Mouse (Mus musculus) megakaryocyte, adult 5-6 weeks (primary cell): ENCODE measurements around the gene Rps27l. TPM values are rescaled to one million over a fixed set of nuclear protein-coding genes. Genes with fewer than 3 reads are reported as not detected.
"Not testable (repeated sequence)": the region's sequence is repeated elsewhere in the genome, so short reads cannot be mapped to it uniquely, and the experiment has no call there.

ENCODE experiments used
- ATAC-seq: 2 replicates; pipeline ENCODE4 v1.8.0; 2016; ENCODE audit warnings: mild to moderate bottlenecking, inconsistent platforms; ENCODE audit not compliant: poor library complexity, severe bottlenecking
- total RNA-seq, 2 experiments: library from RNA; stranded (forward) in 1 of 2; stranded (reverse) in 1 of 2; fragments of 153-499, 151-499 nt in 1 of 2; fragments of 221-1000, 200-1000 nt in 1 of 2; gene quantifications; 2 replicates each; pipeline versions ENCODE4 v1.2.3 to v1.2.4; 2015 to 2017

The Rps27l gene
- total RNA-seq (2015): 368 and 391 TPM in 2 replicates
- total RNA-seq (2017): 149 and 154 TPM in 2 replicates

DNA sequence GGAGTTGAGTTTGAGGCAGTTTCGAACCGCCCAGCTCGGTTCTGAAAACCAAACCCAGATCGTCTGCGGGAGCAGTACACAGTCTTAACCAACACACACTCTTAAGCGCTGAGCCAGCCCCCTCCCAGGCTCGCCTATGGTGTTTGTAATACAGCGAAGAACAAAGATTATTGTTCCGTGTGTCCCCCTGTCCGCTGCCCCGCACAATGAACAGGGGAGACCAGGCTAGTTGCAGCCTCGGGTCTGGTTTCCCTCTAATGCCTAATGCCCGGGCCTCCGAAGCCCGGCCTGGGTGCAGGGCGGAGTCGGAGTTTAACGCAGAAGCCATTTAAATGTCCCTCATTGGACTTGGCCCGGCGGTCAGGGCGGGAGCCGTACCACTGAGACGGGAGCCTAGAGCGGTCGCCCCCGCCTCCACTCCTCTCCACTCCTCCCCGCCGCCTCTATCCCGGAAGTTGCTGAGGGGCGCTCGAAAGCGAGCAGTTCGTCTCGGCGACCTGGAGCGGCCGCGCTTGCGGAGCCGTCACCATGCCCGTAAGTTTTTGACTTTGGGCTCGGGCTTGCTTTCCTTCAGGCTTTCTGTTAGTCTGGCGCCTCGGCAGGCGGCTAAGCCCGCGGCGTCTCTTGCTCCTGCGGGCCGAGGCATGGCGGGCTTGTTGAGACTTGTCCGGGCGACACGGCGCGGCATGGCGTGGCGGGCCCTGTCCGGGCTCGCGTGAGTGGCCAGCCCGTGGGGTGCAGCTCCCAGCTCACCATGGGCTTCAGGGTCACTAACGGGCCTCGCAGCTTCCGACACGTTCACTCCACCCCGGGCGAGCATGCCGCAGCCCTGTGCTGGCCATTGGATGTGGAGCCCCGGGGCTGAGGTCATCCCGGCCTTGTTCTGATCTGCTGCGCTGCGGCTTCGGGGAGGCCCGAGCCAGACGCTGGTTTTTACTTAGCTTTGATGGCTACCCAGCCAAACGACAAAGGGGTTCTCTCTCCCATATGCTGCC is at the start of gene Rps27l:
Rps27l (plus strand) TSS at position 440 of the 995 bp plus-strand sequence.
- peak; percentile 99 for ATAC-seq

DNA sequence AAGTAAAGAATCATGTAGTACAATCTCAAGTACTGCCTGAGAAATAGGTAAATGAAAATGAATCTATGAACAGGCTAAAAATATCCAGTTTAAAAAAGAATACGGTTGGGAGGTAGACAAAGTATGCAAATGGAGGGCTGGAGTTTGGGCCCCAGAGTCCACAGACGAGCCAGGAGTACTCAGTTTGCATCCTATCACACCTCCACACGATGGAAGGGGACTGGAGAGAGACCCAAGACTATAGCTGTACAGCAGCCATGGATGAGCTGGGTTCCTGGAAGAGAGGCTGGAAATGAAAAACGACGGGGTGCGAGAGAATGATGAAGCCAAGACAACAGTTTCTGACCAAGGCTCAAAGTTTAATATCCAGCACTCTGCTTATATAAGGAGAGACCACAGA is 48.9 kb upstream of the Rps27l start:
- ATAC-seq: no peak

DNA sequence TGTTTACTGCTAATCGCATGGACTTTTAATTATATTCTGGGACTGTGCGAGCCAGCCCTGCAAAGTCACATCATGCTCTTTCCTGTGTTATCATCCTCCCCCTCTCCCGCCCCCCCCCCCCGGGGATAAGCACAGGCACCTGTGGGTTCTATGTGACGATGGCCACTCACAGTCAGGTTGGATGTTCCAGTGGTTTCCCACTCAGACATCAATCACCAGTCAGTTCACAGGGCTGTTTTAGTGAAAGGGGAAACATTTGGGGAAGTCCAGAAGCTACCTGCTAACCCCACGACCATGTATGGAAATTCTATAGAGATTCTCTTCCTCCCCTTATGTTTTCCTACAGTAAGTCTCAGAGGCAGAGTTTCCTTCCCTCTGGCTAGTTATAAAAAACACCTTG is 48.0 kb upstream of the Rps27l start:
- 0 out of 2 replicates have a peak, but pooled peaks have one; percentile 20 for ATAC-seq

DNA sequence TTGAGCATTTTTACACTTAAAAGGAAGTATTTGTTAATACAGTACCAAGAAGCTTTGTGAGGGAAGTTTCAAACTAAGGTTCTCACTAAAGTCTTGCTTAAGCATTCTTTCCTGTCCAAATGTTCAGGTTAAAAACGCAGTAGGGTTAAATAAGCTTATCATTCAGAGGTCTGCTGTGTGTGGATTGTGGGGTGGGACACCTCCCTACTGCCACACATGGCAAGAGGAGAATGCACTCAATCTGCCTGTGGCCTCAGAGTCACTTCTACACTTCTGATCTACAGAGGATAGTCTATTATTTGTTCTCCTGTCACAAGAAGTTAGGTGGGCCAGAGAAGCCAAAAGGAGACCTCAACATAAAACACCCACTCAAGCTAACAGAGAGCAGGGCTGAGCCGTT is 46.8 kb upstream of the Rps27l start:
- 0 out of 2 replicates have a peak, but pooled peaks have one; percentile 23 for ATAC-seq

DNA sequence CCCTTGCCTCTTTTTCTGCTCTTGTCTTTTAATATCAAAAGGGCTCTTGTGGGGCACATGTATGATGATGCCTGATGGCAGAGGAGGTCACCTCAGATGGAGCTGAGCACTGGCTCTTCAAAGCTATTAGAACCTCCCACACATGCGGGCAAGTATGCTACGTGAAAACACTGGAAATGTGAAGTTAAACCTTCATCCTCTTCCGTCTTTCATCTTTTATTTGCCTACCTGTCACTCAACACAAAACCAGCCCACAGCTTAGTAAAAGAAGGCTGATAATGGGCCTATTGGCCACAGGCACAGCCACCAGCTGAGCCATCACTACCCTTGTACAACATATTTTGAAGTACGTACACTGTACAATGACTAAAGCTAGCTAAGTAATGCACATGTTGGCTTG is 46.4 kb upstream of the Rps27l start:
- ATAC-seq: no peak

DNA sequence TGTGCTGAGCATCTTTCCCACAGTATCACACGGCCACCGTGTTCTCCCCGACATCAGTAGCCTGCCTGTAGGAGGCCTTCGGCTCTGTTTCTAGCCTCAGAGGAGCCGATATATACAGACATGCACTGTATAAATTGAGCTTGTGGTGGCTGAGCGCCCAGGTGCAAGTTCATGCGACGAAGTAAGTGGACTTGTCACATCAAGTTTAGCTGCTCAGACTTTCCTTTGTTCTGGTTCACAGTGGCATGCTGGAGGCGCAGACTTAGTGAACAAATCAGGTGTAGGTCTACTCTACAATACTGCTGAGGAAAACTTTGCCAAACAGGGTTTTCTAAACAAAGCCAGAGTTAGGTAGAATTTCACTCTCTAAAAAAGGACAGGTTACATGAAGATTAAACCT is 39.9 kb upstream of the Rps27l start:
- ATAC-seq: no peak

DNA sequence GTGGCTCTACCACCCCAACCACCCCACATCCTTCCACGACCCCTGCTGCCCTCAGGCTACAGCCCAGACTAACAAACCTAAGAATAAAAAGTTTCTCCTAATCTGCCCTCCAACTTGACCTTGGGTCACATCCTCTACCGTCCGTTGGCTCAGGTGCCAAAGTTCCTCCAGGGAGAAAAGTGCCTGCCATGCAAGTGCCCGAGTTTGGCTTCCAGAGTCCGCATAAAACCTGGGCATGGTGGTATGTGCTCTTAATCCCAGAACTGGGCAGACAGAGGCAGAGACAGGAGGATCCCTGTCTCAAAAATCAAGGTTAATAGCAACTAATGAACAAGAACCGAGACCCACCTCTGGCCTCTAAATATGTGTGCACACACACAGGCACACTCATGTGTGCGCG is 38.8 kb upstream of the Rps27l start:
- ATAC-seq: no peak

DNA sequence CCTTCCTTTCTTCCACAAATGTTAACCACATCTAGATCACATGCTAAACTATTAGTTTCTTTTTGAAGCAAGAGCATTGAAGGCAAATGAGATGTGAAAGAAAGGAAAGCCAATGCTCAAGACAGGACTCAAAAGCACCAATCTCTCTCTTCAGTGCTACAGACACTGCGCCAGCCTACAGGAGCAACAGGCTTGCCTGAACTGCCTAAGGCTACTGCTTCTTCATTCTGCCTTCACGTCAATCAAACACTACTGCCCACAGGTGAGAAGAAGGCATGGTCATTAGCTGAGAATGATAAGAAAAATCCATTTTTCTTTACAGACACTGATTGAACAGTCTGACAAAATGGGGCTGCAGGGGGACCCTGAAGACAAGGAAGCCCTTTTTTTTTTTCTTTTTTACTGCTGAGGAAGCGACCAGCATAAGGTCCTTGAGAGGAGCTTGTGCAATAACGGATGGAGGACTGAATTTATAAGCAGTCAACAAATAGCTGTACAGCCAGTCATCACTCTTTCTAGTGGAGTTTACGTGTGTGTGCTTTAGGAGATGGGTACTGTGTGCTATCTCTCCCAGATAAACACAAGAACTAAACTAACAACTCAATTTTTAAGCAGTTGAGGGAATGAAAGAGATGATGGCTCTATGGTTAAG is 38.0 kb upstream of the Rps27l start:
- peak; percentile 68 for ATAC-seq

DNA sequence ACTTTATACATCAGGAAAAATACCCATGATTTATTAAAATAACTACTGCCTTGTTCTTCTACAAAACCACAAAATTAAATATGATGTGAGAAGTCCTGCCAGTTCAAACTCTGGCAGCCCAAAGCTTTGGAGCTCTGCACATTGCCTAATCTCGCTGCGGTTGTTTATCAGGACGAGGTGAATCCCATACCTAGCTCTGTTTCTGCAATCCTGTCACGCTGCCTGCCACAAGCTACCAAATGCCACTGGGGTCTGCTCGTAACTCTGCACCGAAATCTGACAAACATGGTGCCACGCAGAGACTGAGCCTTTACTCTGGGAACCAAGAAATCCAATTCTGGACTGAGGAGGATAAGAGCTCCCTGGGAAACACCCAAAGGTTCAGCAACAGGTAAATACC is 36.0 kb upstream of the Rps27l start:
- ATAC-seq: no peak

DNA sequence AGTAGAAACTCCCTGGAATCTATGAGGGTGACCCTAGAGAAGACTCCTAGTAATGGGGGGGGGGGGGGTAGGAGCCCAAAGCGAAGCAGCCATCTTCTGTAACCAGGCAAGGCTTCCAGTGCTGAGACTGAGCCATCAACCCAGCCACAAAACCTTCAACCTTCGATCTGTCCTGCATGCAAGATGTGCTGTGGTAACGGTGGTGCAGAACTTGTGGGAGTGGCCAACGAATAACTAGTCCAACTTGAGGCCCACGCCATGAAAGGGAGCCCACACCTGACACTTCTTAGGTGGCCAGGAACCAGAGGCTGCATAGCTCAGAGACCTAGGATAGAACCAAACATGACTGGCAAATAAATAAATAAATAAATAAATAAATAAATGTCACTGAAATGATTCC is 35.2 kb upstream of the Rps27l start:
- no peak for ATAC-seq

DNA sequence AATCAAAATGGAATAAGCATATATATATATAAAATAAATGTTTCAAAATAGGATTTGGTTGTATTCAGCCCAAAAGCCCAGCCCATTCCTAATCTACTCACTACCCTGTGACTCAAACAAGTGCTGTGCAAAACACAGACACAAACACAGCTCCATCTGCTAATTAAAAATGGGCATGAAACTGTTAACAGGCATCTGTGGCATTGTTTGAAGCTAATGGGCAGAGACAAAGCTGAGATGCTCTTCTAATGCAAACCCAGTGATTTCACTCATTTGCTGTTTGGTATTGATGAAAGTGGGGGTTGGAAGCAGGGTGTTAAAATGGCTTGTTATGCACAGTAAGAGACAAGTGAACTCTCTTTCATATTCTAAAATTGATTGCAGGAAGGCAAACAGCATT is 33.6 kb upstream of the Rps27l start:
- ATAC-seq: no peak

DNA sequence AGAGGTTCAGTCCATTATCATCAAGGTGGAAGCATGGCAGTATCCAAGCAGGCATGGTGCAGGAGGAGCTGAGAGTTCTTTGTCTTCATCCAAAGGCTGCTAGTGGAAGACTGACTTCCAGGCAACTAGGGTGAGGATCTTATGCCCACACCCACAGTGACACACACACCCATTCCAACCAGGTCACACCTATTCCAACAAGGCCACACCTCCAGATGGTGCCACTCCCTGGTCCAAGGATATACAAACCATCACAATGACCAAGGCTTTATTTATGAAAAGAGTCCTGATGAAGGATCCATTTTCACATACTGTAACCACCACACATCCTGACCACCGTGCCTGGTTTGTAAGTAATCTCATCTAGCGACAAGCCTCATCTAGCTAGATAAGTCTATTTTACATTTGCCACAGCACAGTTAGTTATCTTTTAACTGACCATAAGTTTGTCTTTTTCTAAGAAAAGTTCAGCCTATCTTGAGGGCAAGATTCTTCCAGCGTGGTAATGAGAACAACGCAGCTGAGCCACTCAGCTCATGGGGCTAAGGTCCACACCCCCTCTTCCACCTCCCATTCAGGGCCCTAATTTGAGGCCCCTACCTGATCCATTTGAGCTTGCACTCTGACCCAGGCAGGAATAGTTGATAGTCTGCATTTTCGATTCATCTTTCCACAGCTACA is 32.5 kb upstream of the Rps27l start:
- ATAC-seq: not testable (repeated sequence)

DNA sequence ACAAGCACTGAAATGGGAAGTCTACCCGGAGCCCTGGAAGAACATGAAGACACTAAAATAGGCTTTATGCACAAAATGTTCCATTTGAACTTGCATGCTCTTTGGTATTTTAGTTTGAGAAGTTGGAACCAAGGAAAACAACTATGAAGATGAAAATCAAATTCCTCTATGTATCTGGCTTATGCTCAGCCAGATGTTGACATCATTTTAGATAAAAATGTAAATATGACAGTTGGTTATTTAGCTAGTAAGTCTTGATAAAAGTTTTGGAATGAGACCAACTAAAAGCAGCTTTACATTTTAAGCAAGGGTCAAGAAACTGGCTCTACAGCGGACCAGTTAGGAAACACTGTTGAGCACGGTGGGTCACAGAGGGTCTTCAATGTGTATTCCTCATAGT is 31.3 kb upstream of the Rps27l start:
- ATAC-seq: no peak

DNA sequence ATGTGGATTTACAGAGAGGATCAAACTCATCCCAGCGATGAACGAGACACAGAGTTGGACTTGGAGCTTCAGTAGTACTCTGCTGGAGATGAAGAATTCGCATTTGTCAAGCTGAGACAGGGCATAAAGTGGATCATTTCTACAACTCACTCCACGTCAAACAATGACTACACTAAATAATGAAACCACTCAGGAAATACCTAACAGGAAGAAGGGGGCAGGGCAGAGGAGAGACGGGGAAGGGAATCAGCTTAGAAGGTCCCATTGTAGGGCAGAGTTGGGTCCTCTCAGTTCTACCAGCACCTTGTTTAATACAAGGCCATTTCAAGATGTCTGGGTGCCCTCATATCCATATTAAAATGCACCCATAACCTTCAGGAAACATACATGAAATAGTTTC is 30.5 kb upstream of the Rps27l start:
- ATAC-seq: peak; percentile 61

DNA sequence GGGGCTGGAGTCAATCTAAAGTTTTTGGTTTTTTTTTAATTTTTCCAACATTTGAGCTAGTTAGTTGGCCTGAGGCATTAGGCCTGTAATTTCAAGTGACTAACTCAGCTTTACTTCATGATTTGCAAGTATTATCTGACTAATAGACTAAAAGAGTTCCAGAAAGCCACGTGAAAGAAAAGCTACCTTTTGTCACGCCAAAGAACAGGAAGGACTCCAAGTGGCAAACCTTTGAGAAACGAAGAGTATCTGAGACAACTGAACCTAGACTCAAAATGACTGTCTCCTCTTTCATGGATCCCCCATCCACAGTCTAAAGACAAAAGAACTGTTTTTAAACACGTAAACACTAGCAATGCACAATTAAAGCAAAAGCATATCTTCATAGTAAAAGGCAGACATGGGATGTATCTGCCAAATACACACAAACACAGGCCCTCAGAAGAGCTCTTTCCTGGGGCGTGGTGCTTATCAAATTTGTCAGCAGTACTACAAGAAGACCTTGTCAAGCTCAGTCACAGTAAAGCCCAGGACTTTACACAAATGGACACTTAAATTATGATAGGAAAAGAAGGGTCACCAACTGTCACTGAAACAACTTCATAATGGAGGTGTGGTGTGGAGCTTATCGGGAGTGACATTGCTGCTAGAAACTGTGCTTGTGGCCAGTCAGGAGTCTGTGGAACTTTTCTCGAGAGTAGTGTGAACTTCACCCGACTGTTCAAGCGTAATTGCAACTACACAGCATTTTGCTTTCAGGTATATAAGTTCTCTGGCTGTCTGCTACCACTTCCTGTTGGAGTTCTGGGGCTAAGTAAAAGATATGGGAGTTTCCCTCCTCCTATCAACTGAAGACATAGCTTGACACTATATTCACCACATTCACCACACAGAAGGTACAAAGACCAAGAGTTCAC is 29.8 kb upstream of the Rps27l start:
- ATAC-seq: no peak

DNA sequence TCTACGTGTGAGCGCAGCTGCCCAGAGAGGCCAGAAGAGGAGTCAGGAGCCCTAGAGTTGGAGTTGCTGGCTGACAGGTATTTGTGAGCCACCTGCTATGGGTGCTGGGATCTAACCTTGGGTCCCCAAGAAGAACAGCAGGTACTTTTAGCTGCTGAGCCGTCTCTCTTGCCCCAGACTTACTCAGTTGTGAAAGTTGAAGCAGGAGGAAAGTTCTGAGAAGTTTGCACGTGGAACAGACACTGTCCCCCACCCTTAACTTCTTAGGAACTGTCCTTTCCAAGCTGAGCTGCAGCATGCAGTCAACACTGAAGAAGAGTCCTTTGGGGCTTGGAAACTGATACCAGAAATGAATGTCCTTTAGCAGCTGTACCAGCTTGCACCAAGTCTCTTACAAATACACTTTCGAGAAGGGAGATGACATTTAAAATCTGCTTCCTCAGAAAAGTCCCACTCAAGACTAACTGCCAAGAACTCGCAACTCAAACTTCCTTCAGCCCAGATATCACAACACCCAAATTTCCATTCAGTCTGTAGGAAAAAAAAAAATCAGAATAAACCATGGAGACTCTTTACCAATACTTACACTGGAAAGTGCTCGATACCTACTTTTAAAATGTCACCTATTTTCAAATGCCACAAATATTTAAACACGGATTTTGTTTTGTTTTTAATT is 28.5 kb upstream of the Rps27l start:
- no peak for ATAC-seq

DNA sequence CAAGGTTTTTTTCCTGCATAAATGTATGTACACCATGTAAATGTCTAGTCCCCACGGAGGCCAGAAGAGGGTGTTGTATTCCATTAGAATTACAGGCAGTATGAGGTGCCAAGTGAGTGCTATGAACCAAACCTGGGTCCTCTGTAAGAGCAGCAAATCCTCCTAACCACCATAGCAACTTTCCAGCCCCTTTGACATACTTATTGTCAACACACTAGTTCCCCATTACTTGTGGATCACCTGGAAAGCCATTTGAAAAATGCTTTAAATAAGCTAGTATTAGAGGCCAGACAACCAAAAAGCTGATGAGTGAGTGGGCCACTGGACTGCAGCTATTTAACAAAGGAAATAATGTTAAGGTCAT is 28.0 kb upstream of the Rps27l start:
- ATAC-seq: no peak

DNA sequence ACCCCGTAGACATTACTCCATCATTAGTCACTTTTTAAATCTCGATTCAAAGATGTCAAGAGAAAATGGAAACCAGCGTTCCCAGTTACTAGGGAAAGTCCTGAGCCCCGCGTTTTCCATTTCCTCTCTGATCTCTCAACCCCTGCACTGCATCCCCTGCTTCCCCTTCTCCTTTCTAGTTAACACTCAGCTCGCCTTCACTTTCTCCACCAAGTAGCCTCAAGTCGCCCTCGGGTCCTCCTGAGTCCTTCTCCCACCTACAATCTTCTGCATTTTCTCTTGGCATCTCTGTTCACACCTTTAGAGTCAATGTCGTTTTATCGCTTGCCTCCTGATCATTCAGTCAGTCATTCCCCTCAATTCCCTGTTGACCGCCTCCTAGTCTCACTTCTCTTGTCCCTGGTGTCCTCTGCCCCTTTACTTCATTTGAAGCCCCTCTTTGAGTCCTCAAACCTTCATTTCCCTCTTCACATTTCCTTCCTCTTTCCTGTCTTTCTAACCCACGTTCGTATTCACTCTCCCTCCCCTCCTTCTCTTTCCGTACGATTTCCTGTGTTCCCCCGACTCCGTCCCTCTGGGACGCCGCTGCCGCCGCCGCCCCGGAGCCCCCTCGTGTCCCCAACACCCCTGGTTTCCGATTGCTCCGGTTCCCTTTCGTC is 27.1 kb upstream of the Rps27l start:
- ATAC-seq: peak; percentile 10

DNA sequence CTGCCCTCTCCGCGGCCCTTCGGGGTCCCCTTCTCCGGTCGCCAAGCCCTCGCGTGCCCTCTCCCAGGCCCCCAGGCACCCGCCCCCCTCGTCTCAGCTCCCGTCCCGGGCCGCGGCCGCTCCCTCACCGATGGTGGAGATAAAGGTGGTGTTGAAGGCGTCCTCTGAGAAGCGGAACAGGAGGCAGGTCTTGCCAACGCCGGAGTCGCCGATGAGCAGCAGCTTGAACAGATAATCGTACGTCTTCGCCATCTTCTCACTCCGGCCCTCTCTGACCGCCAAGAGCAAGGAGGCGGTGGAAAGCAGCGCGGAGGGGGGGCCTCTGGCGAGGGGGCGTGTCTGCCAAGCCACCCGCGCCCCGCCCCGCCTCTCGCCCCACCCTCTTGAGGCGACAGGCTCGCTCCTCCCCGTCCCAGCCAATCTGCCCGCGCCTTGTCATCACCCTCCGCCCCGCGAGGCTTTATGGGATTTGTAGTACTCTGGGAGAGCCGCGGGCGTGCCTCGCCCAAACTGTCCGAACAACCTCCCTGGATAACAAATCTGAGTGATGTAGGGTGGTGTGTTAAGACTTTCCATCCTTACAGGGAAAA is 26.4 kb upstream of the Rps27l start, which contains the start of gene Rab8b:
Rab8b (minus strand) TSS at position 306 of the 590 bp plus-strand sequence.
- peak; percentile 86 for ATAC-seq
